Mouse (Mus musculus) liver, embryonic 13.5 days (tissue): Measurements from ENCODE around the gene Desi2. TPM values are rescaled to one million over a fixed set of nuclear protein-coding genes. Genes with fewer than 3 reads are reported as not detected.
"Not testable (repeated sequence)": the region's sequence is repeated elsewhere in the genome, so short reads cannot be mapped to it uniquely, and the experiment has no call there.

ENCODE experiments used
- ATAC-seq: fragments of 200-750 bp; cut with Nextera tagmentation; 2 replicates; pipeline ENCODE4 v1.8.0; 2017; ENCODE audit warnings: low read depth, mild to moderate bottlenecking, moderate number of reproducible peaks, moderate library complexity
- DNase-seq: peaks from one replicate; pipeline ENCODE4 v3.0.0; 2022
- H3K27ac ChIP-seq: fragments of 300-500 bp; sonication (generic); 2 replicates; pipeline ENCODE4 v1.5.1; 2015; ENCODE audit warnings: moderate library complexity, mild to moderate bottlenecking, inconsistent platforms
- H3K27me3 ChIP-seq: fragments of 300-500 bp; sonication (generic); 2 replicates; pipeline ENCODE4 v1.6.1; 2015; ENCODE audit warnings: mild to moderate bottlenecking, inconsistent platforms
- H3K36me3 ChIP-seq: fragments of 300-500 bp; sonication (generic); 2 replicates; pipeline ENCODE4 v1.6.1; 2015; ENCODE audit warnings: mild to moderate bottlenecking, inconsistent platforms
- H3K4me1 ChIP-seq: fragments of 300-500 bp; sonication (generic); replicated peaks from 2 replicates; pipeline ENCODE4 v1.6.1; 2015; ENCODE audit warnings: inconsistent platforms
- H3K4me2 ChIP-seq: fragments of 300-500 bp; sonication (generic); 2 replicates; pipeline ENCODE4 v1.6.1; 2015; ENCODE audit warnings: inconsistent platforms, mild to moderate bottlenecking, moderate library complexity
- H3K4me3 ChIP-seq: fragments of 300-500 bp; sonication (generic); replicated peaks from 2 replicates; pipeline ENCODE4 v1.5.1; 2015; ENCODE audit warnings: mild to moderate bottlenecking, inconsistent platforms
- H3K9ac ChIP-seq: fragments of 300-500 bp; sonication (generic); 2 replicates; pipeline ENCODE4 v1.6.1; 2015; ENCODE audit warnings: mild to moderate bottlenecking, inconsistent platforms
- H3K9me3 ChIP-seq: fragments of 300-500 bp; sonication (generic); replicated peaks from 2 replicates; pipeline ENCODE4 v1.6.1; 2016; ENCODE audit warnings: inconsistent platforms
- WGBS: fragments of 180-500 bp; shearing (Covaris S2); methylation state at CpG from one replicate; pipeline ENCODE4 v1.1.7; 2015; ENCODE audit not compliant: insufficient replicate concordance; 5-methylcytosine and 5-hydroxymethylcytosine counted together
- polyA plus RNA-seq: library from polyadenylated mRNA; unstranded; fragments of >200 nt; fragmentation: Nextera tagmentation; extraction: Ambion mirVana; gene quantifications from 2 replicates; pipeline ENCODE4 v1.2.1, GENCODE M21; 2015

Desi2 gene
- polyA plus RNA-seq, 1 experiment from 2014 or later: 11.3 TPM

- Histone ChIP-seq H3K9ac (no peak overlapping the region), H3K4me2 (no peak overlapping the region), H3K27me3 (peaks cover 6% of the 10 kb centered on the region), H3K27ac (no peak overlapping the region), H3K36me3 (no peaks in the 10 kb centered on the region), H3K4me3 (no peak overlapping the region), H3K4me1 (no peaks in the 10 kb centered on the region), H3K9me3 (no peaks in the 10 kb centered on the region)
- DNase-seq (no peak), ATAC-seq (no peak)
- WGBS: 75% methylated on average over 6 of the region's 6 CpGs
Observed at GRCm38 (mm10) chr1:178270635-178271034, 83.4 kb downstream of the Desi2 start.

GRCm38 (mm10) chr1:178275174-178275730, 88.0 kb downstream of the Desi2 start:
- DNase-seq (no peak), ATAC-seq (no peak)
- Histone ChIP-seq H3K9ac (no peak overlapping the region), H3K27ac (no peak overlapping the region), H3K4me1 (peaks cover 3% of the 10 kb centered on the region; the same call in 1 of the 2 replicates), H3K36me3 (no peaks in the 10 kb centered on the region), H3K9me3 (no peaks in the 10 kb centered on the region), H3K4me3 (peak overlapping the region; percentile 60; the same call in 1 of the 2 replicates), H3K27me3 (peaks cover 29% of the 10 kb centered on the region), H3K4me2 (peak overlapping the region; percentile 71)
- WGBS: 37% methylated on average over 9 of the region's 9 CpGs

- DNase-seq (no peak), ATAC-seq (0 out of 2 replicates have a peak, but pooled peaks have one; percentile 18)
- Histone ChIP-seq H3K9ac (peak overlapping the region; percentile 58; the same call in 1 of the 2 replicates), H3K9me3 (no peaks in the 10 kb centered on the region), H3K27ac (no peak overlapping the region), H3K4me3 (peak overlapping the region; percentile 60), H3K4me2 (peak overlapping the region; percentile 71), H3K27me3 (peaks cover 29% of the 10 kb centered on the region), H3K36me3 (no peaks in the 10 kb centered on the region), H3K4me1 (peaks cover 3% of the 10 kb centered on the region; the same call in 1 of the 2 replicates)
- WGBS: 12% methylated on average over 11 of the region's 11 CpGs
Observed at GRCm38 (mm10) chr1:178275738-178276053, 88.5 kb downstream of the Desi2 start.

GRCm38 (mm10) chr1:178276054-178276911, 89.1 kb downstream of the Desi2 start:
- DNase-seq: peak; percentile 15
- Histone ChIP-seq H3K4me1 (peaks cover 3% of the 10 kb centered on the region; the same call in 1 of the 2 replicates), H3K9me3 (no peaks in the 10 kb centered on the region), H3K27me3 (peaks cover 29% of the 10 kb centered on the region), H3K36me3 (no peaks in the 10 kb centered on the region), H3K4me2 (peak overlapping the region; percentile 71), H3K27ac (no peak overlapping the region), H3K4me3 (peak overlapping the region; percentile 60), H3K9ac (peak overlapping the region; percentile 58)
- peak; percentile 43; the same call in 1 of the 2 replicates for ATAC-seq
- WGBS: 2% methylated on average over 87 of the region's 87 CpGs

- not testable (repeated sequence) for H3K4me3 ChIP-seq, H3K9me3 ChIP-seq, H3K27ac ChIP-seq, H3K27me3 ChIP-seq, H3K9ac ChIP-seq, H3K4me1 ChIP-seq, H3K36me3 ChIP-seq, H3K4me2 ChIP-seq, DNase-seq, ATAC-seq
- 76% methylated on average over 3 of the region's 3 CpGs for WGBS
Observed at GRCm38 (mm10) chr1:178283314-178283713, 96.1 kb downstream of the Desi2 start.

- Histone ChIP-seq H3K4me1 (no peaks in the 10 kb centered on the region), H3K4me3 (no peak overlapping the region), H3K9me3 (no peaks in the 10 kb centered on the region), H3K9ac (no peak overlapping the region), H3K27me3 (no peaks in the 10 kb centered on the region), H3K36me3 (no peaks in the 10 kb centered on the region), H3K4me2 (no peak overlapping the region), H3K27ac (no peak overlapping the region)
- ATAC-seq (no peak), DNase-seq (no peak)
- WGBS: 64% methylated on average over 2 of the region's 2 CpGs
Observed at GRCm38 (mm10) chr1:178283946-178284720, 96.9 kb downstream of the Desi2 start.

- no peak for DNase-seq
Observed at GRCm38 (mm10) chr1:178287601-178288176, 100.5 kb downstream of the Desi2 start.

GRCm38 (mm10) chr1:178291716-178292115, 104.5 kb downstream of the Desi2 start:
- H3K4me2 ChIP-seq: no peak overlapping the region
- H3K9me3 ChIP-seq: no peaks in the 10 kb centered on the region
- ATAC-seq (no peak), DNase-seq (no peak)
- H3K27ac ChIP-seq: no peak overlapping the region
- no peaks in the 10 kb centered on the region; the same call in 1 of the 2 replicates for H3K4me1 ChIP-seq
- H3K36me3 ChIP-seq: no peaks in the 10 kb centered on the region
- WGBS: 57% methylated on average over 3 of the region's 3 CpGs
- H3K27me3 ChIP-seq: no peaks in the 10 kb centered on the region
- H3K4me3 ChIP-seq: no peak overlapping the region
- no peak overlapping the region for H3K9ac ChIP-seq

More at GRCm38 (mm10) chr1:178287601-178288176, 100.5 kb downstream of the Desi2 start:
- no peak overlapping the region for H3K4me2 ChIP-seq
- H3K4me3 ChIP-seq: no peak overlapping the region
- no peaks in the 10 kb centered on the region for H3K36me3 ChIP-seq
- no peaks in the 10 kb centered on the region for H3K4me1 ChIP-seq
- WGBS: 47% methylated on average over 8 of the region's 8 CpGs
- no peak for ATAC-seq
- H3K27ac ChIP-seq: no peak overlapping the region
- no peak overlapping the region for H3K9ac ChIP-seq
- no peaks in the 10 kb centered on the region for H3K27me3 ChIP-seq
- H3K9me3 ChIP-seq: no peaks in the 10 kb centered on the region

- ATAC-seq (no peak), DNase-seq (no peak)
- no peaks in the 10 kb centered on the region for H3K27me3 ChIP-seq
- no peak overlapping the region for H3K9ac ChIP-seq
- H3K9me3 ChIP-seq: no peaks in the 10 kb centered on the region
- H3K27ac ChIP-seq: no peak overlapping the region
- H3K36me3 ChIP-seq: no peaks in the 10 kb centered on the region
- no peak overlapping the region for H3K4me2 ChIP-seq
- WGBS: 75% methylated on average over 1 of the region's 1 CpGs
- no peaks in the 10 kb centered on the region; the same call in 1 of the 2 replicates for H3K4me1 ChIP-seq
- no peak overlapping the region for H3K4me3 ChIP-seq
Observed at GRCm38 (mm10) chr1:178294051-178294450, 106.8 kb downstream of the Desi2 start.

GRCm38 (mm10) chr1:178301261-178301660, 114.0 kb downstream of the Desi2 start:
- not testable (repeated sequence) for H3K27ac ChIP-seq, H3K4me3 ChIP-seq, H3K27me3 ChIP-seq, H3K4me1 ChIP-seq, H3K9ac ChIP-seq, DNase-seq, H3K36me3 ChIP-seq, ATAC-seq, H3K4me2 ChIP-seq, H3K9me3 ChIP-seq
- 66% methylated on average over 2 of the region's 2 CpGs for WGBS

GRCm38 (mm10) chr1:178303425-178303824, 116.2 kb downstream of the Desi2 start:
- H3K27me3 ChIP-seq: no peaks in the 10 kb centered on the region
- no peaks in the 10 kb centered on the region for H3K9me3 ChIP-seq
- DNase-seq: peak; percentile 46
- H3K4me2 ChIP-seq: no peak overlapping the region
- H3K4me1 ChIP-seq: no peaks in the 10 kb centered on the region
- H3K9ac ChIP-seq: no peak overlapping the region
- H3K4me3 ChIP-seq: no peak overlapping the region
- H3K36me3 ChIP-seq: no peaks in the 10 kb centered on the region
- no peak overlapping the region for H3K27ac ChIP-seq
- no peak for ATAC-seq
- WGBS: 14% methylated on average over 3 of the region's 3 CpGs
